Mouse (Mus musculus) C2C12 (cell line): Measurements from ENCODE around the gene Prss30.

Source experiments
- CEBPB ChIP-seq: IDR thresholded peaks from one replicate; pipeline ENCODE4 v1.6.1; 2011; ENCODE audit warnings: low read depth, mild to moderate bottlenecking, control low read depth, moderate library complexity
- CTCF ChIP-seq: IDR thresholded peaks from one replicate; pipeline ENCODE4 v1.5.1; 2011; ENCODE audit not compliant: control insufficient read depth, insufficient read depth, insufficient read length
- FOSL1 ChIP-seq: IDR thresholded peaks from one replicate; pipeline ENCODE4 v1.8.0; 2011; ENCODE audit warnings: mild to moderate bottlenecking, low read length; ENCODE audit not compliant: poor library complexity, insufficient read depth, severe bottlenecking
- MAX ChIP-seq: IDR thresholded peaks from one replicate; pipeline ENCODE4 v1.6.1; 2011; ENCODE audit warnings: mild to moderate bottlenecking, control low read depth
- MYOD1 ChIP-seq: IDR thresholded peaks from one replicate; pipeline ENCODE4 v1.6.1; 2011; ENCODE audit warnings: low read depth; ENCODE audit not compliant: control insufficient read depth, insufficient read length
- USF1 ChIP-seq: IDR thresholded peaks from one replicate; pipeline ENCODE4 v1.6.1; 2011; ENCODE audit warnings: low read depth, mild to moderate bottlenecking, control low read depth, moderate library complexity

GRCm38 (mm10) chr17:23998383-23998782 is 18.0 kb upstream of the Prss30 start:
- peak; percentile 62 for TF ChIP-seq MYOD1
- no peak for TF ChIP-seq CTCF
- no peak for TF ChIP-seq USF1
- TF ChIP-seq MAX: no peak
- TF ChIP-seq CEBPB: no peak
- peak; percentile 42 for TF ChIP-seq FOSL1
